Mouse (Mus musculus): ENCODE measurements around the gene Csf2rb2.
A peak's percentile ranks its signal among the peaks of the same experiment; 100 is the strongest.
"Not testable (repeated sequence)": the region's sequence is repeated elsewhere in the genome, so short reads cannot be mapped to it uniquely, and the experiment has no call there.

DNA sequence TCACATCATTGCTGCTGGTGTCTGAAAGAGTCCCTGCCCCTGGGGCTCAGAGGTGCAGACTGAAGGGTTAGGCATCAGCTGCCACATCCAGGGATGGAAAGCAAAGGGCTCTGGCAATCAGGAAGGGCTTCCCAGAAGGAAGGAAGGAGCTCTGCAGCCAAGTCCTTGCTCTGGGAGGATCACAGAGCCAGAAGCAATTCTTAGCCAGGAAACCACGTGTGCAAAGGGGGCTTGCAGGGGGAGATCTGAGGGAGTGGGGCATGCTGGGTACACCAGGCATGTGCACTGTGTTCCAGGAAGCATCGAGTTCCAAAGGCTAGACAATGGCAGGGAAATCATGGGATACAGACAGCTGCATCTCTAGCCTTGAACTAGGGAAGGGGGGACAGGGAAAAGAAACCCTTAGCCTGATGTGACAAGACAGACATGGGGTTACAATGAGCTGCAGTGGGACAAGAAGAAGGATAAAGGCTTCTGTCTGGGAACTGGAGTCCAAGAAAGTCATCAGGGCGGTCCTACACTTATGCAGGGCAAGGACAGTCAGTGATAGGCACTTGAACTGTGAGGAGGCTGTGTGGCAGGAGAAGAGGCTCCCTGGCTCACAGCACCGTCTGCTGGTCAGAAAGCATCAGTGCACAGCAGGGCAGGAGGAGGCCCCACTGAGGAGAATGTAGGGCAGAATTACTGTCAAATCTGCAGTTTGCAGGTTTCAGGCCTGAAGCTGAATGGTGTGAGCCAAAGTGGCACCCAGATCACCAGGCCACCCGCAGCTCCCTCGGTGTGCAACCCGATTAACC, 34.3 kb upstream of the Csf2rb2 start:
- TF ChIP-seq CTCF (IDR thresholded peaks at IDR 0.05; ENCODE audit: low read depth): peak; percentile 98
- not testable (repeated sequence) for TF ChIP-seq EP300 (IDR thresholded peaks at IDR 0.05; ENCODE audit: low read depth)
